Mouse (Mus musculus) layer of hippocampus, postnatal 36 days (tissue): Measurements from ENCODE around the gene Scml4. TPM values are rescaled to one million over a fixed set of nuclear protein-coding genes. Genes with fewer than 3 reads are reported as not detected.

Experiments
- DNase-seq, 2 experiments: peaks; one replicate each; pipeline ENCODE4 v3.0.0; 2022
- total RNA-seq, 2 experiments: library from RNA; stranded (reverse); gene quantifications; 2 replicates each; pipeline ENCODE4 v1.2.3; 2021

Gene Scml4
- total RNA-seq, 2 experiments from 2014 or later, result 4.4 to 5.1 TPM

GRCm38 (mm10) chr10:42903054-42903453 lies 42.9 kb downstream of the Scml4 start:
- no peak for DNase-seq

DNA sequence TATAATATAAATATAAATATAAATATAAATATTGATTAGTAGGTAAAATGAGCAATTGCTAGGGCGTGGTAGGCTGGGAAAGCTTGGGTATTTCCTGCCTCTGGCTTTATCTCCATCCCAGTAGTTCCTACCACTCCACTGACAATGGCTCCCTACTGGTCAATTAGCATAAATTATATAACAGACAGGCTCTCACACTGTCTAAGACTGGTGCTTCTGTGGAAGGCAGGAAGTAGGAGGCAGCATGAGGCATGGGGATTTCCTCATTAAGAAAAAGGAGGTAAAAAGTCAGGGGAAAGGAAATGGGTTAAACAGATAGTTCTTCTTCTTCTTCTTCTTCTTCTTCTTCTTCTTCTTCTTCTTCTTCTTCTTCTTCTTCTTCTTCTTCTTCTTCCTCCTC lies 48.4 kb downstream of the Scml4 start:
- DNase-seq, result no peak

DNA sequence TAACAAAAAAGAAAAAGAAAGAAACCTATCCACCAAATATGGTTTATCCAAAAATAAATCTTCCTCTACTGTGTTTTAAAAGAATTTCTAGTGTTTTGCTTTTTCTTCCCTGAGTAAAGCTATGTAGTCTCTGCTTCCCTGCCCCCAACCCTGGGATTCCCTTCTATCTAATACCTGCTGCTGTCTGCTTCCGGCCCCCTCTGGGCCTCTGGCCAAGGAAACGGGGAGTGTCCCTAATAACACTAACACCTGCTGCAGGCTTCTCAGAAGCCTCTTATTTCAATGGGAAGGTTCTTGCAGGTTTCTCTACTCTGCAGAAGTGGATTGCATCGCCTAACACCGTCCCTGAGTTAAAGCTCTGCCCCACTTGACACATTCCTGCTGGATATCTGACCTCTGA lies 50.4 kb downstream of the Scml4 start:
- DNase-seq, result no peak

DNA sequence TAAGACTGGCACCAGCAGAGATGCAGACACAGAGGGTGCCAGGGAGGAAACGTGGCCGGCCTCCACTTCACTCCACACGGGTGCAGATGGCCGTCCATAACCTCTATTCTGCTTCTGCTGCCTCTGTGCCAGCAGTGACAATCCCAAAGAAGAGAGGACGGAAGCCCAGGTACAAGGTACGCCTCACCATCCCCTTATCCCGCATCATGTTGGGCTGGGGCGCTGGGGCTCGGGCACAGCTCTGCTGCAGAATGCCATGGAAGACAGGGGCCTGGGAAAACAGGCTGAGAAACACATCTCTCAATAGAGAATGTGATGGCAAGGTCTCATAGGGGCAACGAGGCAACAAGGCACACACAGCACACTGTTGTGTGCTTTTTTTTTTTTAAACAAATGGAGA lies 51.9 kb downstream of the Scml4 start:
- DNase-seq, result no peak

DNA sequence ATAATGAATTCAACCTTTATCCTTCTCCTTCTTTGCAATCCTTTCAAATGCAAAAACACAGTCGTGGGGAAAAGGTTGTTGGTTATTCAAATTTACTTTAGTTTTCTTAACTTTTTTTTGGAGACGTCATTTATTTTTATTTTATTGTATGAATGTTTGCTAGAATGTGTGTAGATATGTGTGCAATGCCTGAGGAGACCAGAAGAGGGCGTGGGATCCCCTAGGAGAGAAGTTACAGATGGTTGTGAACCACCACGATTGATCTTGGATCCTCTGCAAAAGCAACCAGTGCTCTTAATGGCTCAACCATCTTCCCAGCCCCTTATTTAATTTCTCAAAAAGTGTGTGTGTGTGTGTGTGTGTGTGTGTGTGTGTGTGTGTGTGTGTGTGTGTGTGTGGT lies 53.0 kb downstream of the Scml4 start:
- no peak for DNase-seq

GRCm38 (mm10) chr10:42914146-42914545 lies 54.0 kb downstream of the Scml4 start:
- DNase-seq, result no peak

DNA sequence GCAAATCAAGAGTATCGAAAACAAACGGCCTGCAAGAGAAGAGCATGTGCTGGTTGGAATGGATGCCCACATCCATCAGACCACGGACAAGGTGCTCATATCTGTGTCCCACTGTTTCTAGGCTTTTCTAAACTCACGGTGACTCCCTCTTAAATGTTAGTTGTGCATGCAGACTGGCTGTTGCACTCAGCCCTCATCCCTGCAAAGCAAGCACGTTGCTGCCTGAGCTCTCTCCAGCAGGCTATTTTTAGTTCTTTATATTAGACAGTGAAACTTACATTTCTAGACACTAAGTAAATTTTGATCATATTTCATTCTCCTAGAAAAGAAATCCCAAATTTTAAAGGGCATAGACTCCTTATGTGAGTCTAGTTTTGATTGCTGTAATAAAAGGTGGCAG lies 57.2 kb downstream of the Scml4 start:
- no peak for DNase-seq

- DNase-seq, result no peak
These were observed 59.6 kb downstream of the Scml4 start for GRCm38 (mm10) chr10:42919786-42920185.

DNA sequence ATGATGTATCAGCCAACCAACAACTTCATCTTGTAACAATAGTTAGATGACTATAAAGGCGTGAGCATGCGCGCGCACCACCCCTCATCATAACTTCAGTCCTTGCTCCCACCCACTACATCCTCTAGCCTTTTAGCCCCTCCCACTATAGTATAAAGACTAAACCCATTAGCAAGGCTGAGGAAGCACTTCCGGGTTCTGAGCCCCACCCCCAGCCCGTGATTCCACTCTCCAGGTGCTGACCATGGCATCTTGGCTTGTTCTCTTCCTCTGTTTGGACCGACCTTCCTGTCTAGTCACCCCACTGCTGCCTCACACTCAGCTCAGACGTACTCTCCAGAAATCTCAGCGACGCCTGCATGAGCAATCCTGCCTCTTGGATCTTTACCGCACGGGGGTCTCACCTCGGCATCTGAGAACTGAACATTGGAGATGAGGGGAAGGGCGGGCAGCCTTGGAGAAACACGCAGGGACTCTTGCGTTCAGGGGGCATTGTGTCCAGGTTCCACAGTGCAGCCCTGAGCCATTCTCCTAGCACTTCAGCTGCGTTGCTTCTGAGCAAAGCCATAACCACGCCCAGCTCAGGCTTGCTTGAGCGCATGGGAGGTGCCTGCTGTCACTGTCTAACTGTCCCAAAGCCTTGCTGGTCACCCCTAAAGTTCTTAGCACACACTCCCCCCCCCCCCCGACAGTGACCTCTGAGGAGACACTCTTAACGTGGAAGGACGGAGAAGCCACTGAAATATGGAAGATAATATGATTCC lies 65.1 kb downstream of the Scml4 start:
- no peak for DNase-seq

DNA sequence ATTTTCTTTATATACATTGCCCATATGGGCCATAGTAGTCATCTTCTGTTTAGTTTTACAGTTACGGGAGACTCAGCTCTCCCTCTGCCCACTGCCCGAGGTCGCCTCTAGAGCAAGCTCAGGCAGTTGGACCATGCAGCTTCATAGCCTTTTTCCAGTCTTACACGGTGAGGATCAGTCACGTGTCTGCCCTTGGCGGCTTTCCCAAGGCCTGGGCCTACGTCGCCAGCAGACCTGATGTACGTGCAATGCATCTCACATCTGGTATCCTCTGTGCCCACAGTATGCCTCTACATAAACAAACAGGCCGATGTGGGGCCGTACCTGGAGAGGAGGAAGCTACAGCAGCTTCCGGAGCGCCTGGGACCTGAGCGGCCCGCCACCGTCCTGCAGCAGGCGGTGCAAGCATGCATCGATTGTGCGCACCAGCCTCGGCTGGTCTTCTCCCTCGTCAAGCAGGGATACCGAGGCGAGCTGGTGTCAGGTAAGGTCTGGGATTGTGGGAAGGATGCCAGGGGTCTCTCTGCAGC lies 70.0 kb downstream of the Scml4 start:
- no peak for DNase-seq

- DNase-seq, result no peak
These were observed 72.8 kb downstream of the Scml4 start for GRCm38 (mm10) chr10:42932862-42933480.

DNA sequence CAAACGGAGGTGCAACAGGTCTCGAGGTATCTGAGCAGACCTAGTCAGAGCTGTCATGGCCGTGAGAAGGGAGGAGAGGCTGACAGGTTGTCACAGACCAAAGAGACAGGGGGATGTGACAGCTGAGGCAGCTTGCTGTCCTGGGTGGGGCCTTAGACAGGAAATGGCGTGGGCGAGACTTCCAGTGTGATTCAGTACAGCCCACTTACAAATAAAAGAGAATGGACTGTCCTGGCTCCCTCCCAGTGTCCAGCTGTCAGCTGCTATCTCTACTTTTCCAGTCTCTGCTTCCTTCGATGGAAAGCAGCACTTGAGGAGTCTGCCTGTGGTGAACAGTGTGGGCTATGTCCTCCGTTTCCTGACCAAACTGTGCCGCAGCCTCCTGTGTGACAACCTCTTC lies 74.5 kb downstream of the Scml4 start:
- no peak for DNase-seq

- no peak for DNase-seq
These were observed 76.0 kb downstream of the Scml4 start for GRCm38 (mm10) chr10:42936205-42936604.

GRCm38 (mm10) chr10:42938361-42938760 lies 78.2 kb downstream of the Scml4 start:
- no peak for DNase-seq

- DNase-seq, result no peak
These were observed 79.5 kb downstream of the Scml4 start for GRCm38 (mm10) chr10:42939691-42940090.

- no peak for DNase-seq
These were observed 80.3 kb downstream of the Scml4 start for GRCm38 (mm10) chr10:42940193-42941050.

GRCm38 (mm10) chr10:42941278-42941677 lies 81.1 kb downstream of the Scml4 start:
- no peak for DNase-seq

- peak; percentile 26 to 42 for DNase-seq
These were observed 81.6 kb downstream of the Scml4 start for GRCm38 (mm10) chr10:42941697-42942221.

DNA sequence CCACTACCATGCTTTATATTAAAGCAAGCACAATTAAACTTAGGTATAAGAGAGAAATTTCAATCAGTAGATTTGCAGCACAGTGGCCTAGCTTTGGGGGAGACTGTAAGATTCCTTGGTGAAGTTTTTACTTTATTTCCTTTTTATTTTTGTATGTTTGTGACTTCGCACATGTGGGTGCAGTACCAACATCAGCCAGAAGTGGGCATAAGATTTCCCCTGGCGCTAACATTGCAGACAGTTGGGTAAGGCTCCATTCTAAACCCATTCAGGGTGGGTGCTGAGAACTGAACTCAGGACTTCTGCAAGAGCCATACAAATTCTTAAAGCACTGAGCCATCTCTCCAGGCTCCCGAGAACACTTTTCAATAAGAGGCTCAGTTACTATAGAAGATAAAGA lies 82.1 kb downstream of the Scml4 start:
- DNase-seq, result no peak

DNA sequence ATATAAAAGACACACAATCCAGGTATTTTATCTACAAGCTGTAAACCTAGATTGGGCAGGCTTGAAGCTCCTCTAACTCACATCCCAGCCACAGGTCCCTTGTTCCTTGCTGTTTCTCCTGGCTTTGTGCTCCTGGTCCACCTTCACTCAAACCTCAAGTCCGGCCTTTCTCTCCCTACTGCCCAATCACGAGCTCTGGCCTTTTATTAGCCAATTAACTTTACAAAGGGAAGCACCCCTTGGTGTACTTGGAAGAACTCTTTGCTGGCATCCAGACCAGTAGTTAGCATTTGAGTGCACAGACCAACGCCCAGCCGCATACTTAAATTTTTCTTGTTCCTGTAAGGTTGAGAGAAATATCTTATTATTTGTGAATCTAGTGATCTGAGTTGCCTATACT lies 85.1 kb downstream of the Scml4 start:
- DNase-seq, result no peak

GRCm38 (mm10) chr10:42947336-42947735 lies 87.2 kb downstream of the Scml4 start:
- no peak for DNase-seq

DNA sequence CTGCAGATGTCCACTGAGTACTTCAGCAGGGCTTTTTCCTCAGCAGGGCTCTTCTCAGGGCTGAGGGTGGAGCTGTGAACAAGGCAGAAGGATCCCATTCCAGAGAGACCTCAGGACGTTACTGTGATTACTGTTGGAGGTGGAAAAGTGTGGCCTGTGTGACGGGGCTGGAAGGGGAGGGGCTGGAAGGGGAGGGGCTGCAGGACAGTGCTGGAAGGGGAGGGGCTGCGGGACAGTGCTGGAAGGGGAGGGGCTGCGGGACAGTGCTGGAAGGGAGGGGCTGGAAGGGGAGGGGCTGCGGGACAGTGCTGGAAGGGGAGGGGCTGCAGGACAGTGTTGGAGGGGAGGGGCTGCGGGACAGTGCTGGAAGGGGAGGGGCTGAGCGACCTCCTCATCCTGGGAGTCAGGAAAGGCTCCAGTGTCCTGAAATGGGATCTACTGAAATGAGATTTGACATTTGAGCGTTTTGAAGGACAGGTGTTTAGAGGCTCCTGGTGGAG lies 90.1 kb downstream of the Scml4 start:
- no peak for DNase-seq
